Mouse (Mus musculus): Measurements from ENCODE around the gene Fgfr2.
"Not testable (repeated sequence)": the region's sequence is repeated elsewhere in the genome, so short reads cannot be mapped to it uniquely, and the experiment has no call there.

Gene Fgfr2

DNA sequence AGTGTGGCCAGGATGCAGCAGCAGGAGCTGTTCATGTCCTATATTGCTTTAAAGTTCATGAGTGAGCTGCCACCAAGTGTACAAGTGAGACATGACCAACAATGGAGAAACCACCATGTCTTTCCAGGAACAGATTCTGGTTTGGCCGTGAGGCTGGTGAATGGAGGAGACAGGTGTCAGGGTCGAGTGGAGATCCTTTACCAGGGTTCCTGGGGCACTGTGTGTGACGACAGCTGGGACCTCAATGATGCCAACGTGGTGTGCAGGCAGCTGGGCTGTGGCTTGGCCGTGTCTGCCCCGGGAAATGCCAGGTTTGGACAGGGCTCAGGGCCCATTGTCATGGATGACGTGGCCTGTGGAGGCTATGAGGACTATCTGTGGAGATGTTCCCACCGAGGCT lies 2082.4 kb downstream of the Fgfr2 start:
- DNase-seq: not testable (repeated sequence)

DNA sequence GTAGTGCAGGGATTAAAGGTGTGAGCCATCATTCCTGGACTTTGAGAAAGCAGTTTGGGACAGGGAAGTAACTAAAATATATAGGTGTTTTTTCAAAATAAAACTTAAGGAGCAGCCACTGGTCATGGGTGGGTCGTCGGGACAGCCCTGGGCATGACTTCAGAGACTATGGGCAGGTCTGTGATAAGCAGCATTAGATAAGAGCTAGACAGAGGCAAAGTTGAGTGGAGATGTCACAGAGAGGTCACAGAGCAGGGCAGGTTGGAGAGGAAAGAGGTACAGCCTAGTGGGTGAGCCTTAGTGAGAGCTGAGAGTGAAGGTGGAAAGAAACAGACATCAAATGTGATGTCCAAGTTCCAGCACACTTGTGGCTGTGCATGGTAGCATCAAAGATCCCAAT lies 2086.1 kb downstream of the Fgfr2 start:
- no peak for DNase-seq

DNA sequence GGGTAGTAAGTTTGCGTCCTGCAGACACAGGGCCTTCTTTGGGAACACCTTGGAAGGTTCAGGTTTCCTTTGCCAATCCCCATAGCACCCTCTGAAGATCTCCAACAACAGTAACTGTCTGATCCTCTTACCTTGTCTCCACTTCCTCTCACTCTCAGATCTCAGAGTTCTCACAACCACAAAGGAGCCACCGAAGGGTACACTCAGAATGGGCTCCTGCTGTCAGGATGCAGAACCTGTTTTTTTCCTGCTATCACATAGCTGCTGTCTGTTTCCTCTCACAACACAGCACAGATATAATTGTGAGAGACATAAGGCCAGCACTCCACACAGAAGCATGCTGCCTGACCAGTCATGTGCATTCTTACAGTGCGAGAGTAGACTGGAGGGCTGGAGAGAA lies 2086.8 kb downstream of the Fgfr2 start:
- no peak for DNase-seq

DNA sequence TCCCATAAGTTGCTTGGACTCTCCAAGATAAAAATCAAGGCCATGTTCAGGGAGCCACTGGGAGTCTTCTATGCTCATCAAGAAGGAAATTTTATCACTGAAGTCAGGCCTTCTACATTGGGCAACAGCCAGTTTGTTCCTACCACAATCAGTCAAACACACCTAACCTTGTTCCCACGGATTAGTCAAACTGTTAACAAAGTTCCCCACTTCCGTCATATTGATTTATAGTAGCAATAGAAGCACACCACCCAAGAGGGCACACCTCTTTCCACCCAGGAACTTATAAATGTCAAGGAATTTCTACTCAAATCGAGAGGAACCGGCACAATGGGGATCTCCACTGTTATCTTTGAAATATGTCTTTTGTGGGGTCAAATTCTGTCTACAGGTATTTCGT lies 2091.4 kb downstream of the Fgfr2 start, which contains the start of gene Dmbt1:
TSS of gene Dmbt1 (plus strand) at position 299 of the 400 bp plus-strand sequence.
- DNase-seq: no peak

DNA sequence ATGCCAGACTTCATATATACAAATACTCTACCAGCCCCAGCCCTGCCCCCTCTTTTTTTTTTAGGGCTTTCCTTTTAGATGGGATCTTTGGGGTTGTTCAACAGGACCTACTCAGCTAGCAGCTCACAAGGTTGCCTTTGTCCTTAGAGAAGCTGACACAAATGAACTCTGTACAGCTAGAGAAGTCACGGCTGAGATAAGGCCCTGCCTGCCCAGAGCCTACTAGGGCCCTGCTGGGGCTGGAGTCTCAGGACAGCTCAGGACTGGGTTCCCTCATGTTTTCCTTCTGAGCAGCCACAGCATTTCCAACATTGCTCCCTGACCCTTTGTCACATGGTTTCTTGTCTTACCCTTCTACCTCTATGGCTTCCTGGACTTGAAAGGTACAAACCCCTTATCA lies 2095.6 kb downstream of the Fgfr2 start:
- no peak for DNase-seq

DNA sequence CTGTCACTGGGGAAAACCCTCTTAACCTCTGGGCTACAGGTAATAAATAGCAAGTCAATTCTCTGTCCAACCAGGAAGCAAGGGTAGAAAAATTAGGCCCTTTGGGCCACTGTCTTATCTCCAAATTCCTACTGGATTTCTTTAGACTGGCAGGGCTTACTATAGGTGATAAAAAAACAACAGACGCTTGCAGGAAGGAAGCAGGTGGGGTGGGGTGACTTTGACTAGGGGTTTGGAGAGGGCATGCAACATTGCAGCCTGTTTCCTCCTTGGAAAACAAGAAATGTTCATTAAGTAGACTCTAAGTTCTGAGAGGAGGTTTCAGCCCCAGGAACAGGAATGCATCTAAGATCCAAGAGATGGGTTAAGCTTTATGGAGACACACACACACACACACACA lies 2098.3 kb downstream of the Fgfr2 start:
- no peak for DNase-seq

DNA sequence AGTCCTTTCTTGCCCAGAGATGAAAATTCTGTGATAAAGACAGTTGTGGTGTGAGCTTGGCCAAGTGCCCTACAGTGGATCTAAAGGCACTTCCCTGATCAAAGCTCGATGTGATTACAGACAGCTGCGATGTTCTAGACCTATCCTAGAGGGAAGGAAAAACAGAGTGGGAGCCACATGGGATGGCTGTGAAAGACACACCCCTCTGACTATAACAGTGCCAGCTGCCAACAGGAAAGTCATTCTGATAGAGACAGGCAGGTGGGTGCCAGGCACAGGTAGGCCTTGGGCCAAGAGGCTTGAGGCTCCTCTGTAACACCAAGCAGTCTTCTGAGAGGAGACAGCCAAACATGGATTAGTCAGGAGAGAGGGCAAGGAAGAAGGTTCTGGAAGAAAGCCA lies 2104.0 kb downstream of the Fgfr2 start:
- DNase-seq: no peak

DNA sequence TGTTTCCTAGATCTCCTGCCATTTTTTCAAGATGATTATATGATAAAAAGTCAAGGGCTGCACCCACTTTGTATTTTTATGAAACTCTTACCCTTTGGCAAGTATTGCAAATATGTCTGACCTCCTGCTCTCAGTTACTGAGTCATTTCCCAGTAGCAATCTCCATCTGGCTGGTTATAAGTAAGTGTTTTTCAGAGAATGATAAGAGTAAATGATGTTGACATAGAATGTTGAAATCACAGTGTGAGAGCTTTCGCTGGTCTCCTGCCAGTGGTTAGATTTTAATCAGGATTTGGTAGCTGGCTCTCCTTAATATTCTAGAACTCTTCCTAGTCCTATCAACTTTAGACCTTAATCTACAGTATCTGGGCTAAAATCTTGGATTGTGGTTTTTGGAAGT lies 2111.2 kb downstream of the Fgfr2 start:
- no peak for DNase-seq

DNA sequence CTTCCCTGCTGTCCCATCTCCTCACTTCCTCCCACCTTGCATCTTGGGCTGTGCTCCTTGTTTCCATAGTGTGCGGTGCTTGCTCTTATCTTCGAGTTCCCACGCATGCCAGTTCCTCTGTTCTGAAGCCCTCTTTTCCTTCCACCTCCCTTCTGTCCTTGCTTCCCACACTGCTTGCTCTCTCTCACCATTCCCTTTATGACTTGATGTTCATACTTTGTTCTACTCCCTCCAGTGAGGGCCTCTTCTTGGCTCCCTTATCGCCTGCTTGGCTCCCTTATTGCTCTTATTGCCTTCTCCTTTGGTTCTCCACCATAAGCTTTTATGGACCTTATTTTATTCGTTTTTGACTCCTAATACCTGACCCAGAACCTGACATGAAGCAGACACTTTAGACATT lies 2114.0 kb downstream of the Fgfr2 start:
- no peak for DNase-seq

DNA sequence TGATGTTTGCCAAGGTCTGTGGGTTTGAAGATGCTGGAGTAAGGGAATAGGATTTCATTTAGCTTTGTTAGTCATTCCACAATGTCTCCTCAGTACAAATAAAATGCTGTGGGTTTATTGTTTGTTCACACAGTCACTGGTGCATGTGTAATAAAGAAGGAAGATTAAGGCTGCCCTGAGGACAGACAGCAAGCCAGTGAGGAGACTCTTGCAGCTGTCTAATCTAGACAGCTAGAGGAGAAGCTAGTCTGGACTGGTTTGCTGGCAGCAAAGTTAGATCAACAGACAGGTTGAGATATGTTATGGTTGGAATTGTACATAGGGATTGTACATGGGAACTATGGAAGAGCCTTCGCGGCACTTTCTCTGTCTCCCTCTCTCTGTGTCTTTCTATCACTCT lies 2115.9 kb downstream of the Fgfr2 start:
- DNase-seq: no peak

DNA sequence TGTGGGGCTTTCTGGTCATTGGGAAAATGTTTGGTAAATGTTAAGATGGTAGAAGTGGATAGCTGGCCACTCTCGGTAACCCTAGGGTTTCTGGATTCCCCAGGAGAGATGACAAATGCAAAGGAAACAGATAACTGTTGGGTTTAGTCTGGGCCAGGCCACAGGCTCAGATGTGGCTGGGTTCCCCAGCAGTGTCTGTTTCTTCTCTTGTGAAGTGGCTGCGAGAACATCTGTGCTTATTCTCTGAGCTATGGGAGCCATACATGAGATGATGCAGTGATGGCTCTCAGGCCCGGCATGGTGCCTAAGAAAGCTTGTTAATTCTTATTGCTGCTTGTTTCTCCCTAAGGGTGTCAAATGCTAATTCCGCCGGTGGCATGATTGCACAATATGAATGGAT lies 2119.1 kb downstream of the Fgfr2 start:
- no peak for DNase-seq

DNA sequence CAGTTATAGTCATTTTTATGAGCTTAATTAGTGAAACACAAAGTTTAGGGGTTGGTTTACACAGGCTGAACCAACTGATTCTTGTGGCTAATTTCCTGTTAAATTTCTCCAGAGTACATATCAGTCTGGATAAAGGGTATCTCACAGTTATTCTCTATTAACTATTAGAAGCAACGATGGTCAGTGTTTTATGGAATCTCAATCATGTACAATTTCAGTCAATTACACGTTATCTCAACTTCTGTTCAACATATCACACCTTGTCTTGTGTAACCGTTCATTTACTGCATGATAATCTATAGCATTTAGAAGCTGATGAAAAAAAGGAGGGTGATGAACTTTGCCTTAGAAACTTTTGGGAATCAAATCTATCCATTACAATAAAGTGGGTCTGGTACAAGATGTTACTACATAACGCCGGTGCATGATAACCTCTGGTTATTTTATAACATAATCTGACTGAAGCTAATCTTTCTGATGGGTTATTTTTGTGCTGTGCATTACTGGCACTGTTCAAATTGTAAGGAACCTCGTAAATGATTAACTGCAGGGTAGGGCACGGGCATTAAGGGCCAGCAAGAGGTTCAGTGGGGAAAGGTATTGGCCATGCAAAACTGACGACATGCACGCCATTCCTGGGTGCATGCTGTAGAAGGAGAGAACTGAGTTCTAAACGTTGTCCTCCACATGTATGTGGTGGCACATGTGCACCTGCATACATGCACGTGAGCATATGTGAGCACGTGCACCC lies 2121.0 kb downstream of the Fgfr2 start:
- no peak for DNase-seq

DNA sequence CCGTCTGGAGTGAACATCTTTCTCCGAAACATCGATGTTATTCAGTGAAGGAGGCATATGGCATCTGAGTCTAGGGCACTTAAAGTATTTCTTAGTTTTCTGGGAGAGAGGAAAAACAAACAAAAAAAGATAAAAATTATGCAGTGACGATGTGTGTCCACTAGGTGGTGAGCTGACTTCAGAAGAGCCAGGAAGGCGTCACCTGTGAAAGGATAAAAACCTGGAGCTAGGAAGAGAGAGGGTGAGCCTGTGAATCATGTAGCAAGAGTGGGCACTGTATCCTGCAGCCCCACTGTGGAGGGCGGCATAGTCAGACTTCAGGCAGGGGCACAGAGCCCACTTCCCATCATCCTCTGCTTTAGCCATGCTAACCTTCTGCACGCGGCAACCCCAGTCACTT lies 2129.2 kb downstream of the Fgfr2 start:
- no peak for DNase-seq

DNA sequence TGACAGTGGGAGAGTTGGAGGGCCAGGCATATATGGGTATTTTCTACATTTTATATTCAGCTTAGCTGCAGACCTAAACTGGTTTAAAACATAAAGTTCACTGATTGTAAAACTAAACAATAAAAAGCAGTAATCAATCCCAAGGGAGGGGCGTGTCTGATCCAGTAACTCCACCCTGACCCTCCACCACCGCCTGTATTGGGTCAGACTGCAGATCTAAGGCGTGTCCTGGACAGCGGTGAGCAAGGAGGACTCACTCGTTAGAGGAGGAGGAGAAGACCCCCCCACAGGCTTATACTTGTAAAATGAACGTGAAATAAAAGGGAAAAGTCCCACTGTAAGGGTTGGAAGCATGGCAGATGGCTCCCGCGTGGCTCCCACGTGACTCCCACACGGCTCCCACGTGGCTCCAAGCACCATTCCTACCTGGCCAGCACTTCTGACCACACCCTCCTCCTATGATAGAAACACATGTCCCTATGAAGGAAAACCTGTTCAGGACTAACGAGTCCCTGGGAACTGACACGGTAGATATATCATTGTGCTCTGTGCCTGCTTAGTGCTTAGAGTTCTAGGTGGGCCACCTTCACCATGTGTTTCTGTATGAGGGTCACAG lies 2131.9 kb downstream of the Fgfr2 start:
- DNase-seq: no peak

DNA sequence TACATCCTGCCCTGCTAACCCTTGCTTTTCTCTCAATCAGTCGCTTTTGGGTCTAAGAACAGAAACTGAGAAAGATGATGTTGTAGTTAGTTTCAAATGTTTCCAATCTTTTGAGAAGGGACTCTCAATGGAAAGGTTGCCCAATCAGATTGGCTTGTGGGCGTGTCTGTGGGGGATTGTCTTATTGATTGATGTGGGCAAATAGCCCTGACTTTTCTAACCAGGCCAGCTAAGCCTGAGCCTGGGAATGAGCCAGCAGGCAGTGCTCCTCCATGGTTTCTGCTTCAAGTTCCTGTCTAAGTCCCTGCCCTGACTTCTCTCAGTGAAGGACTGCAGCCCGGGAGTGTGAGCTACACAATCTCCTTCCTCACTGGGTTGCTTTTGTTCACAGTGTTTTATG lies 2133.8 kb downstream of the Fgfr2 start:
- DNase-seq: no peak

DNA sequence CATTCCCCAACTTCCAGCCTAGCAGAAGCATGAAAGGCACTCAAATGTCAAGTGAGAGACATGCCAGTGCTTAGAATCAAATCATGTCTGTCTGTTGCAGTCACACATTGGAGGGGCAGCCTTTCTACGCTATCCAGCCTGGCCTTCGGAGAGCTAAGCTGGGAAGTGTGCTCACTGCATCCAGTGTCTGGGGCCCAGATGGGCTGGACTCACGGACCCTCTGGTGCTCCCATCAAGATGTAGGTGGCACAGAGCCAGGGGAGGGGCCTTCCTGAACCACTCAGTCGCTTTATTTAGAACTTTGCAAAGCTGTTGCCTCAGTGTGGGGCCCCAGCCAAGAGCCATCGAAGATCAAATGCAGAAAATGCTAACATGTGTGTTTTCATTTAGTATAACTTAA lies 2135.0 kb downstream of the Fgfr2 start:
- no peak for DNase-seq

DNA sequence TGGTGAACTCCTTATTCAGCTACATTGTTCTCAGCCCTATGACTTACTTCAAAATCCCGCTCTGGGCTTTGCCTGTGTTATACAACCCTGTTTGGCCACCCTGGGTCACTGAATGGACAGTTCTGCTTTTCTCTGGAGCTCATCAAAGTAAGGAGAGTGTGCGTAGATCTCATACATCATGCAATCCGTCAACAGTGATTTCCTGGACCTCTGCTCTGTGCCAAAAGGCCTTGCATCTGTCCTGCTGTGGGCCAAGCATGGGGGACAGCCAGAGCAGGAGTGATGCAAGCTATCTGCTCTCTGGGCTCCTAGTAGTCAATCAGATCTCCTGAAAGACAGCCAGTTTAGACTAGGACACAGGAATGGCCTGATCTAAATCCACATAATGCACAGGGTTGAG lies 2137.4 kb downstream of the Fgfr2 start:
- no peak for DNase-seq

DNA sequence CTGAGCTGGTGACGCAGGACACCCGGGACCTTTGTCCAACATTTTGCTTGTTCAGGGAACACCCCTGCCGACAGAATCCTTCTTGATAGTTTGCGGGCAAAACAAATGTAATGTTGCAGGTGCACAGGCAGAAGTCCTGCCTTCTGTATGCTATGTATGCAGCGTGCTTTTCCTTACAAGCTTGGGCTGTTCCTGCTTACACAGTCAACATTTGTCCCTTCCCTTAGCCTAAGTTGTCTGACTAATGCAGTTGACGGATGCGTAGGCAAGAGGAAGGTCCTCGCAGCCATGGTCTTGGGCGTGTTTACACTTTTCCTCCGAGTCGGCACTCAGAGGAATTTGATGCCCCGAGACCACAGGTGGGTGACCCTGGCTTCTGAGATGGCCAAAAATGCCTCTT lies 2138.0 kb downstream of the Fgfr2 start:
- DNase-seq: no peak

DNA sequence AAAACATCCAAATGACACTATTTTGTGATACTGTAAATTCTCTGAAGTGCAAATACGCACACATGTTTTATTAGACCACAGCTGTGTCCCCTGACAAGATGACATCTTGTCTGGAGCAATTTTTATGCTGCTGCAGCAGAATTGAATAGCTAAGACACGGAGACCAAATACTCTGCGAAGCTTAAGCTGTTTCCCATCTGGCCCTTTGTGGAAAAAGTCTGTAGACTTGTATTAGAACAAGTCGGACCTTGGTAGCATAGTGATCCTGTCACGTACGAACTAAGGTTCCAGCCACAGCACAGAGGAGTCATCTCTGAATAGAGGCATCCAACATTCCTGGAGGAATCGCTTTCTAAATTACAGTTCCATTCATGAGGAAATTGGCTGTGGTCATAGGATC lies 2138.9 kb downstream of the Fgfr2 start:
- no peak for DNase-seq

DNA sequence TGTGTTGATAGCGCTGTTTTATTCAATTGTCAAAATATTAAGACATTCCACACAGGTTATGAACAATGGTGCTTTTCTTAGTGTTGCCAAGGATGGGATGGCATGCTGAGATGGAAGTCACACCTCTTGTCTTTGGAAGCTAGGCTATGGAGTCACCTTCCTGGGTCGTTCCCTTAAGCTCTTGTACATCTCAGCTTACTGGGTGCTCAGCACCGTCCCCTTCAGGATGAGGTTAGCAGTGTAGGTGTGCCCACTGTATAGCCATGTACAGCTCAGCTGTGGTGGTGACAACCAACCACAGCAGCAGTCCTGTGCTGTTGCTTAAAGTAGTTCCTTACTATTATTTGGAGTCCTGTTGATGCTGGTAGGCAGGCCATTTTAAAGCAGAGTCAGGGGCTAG lies 2140.3 kb downstream of the Fgfr2 start:
- DNase-seq: no peak

DNA sequence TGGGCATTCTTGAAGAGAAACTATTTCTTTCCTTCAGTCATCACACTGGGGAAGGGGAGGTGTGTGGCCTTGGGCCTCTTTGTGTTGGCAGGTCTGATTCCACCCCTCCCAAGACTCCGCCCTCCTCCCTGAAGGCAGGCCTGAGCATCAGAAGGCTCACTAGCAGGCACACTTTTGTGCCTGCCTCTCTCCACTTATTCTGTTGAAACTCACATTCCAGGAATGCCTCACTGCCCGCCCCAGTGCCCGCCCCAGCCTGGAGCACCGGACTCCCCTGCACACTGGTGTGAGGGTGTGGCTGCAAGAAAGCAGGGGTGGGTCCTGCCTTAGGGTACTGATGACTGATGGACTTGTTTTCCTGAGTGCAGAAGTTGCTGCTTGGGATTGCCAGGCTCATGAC lies 2140.8 kb downstream of the Fgfr2 start:
- DNase-seq: no peak

DNA sequence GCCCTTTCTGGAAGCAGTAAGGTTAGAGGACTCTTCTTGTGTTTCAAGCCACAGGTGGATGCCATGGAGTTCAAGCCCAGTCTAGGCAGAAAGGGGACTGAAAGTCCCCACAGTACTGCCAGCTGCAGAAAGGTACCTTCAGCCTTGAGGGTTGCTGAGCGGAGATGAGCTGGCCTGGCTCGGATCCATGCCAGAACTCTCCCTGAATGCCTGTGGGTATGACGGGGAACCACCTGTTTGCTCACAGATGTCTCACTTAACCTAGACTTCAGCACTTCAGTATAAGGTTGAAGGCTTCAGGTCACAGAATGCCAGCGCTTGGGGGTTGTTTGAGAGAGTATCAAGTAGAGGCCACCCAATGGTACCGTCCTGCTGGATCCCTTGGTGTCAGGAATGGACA lies 2143.0 kb downstream of the Fgfr2 start:
- DNase-seq: no peak

DNA sequence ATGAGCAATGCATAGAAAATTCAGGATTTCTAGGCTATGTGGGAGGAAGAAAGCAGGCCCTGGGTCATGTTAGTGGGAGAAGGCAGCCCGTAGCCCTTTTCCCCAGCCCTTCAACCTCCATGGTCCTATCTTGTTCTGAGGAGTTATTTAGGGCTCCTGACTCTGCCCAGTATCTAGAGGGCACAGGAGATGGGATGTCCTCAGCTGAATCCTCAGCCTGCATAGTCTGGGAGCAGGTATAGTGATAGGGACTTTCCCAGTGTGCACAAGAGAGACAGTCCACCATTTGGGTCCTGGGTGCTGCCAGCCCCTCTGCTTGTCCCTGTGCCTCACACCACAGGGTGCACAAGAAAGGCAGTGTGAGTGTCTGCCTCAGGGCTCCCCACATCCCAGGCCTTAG lies 2144.6 kb downstream of the Fgfr2 start:
- DNase-seq: no peak

DNA sequence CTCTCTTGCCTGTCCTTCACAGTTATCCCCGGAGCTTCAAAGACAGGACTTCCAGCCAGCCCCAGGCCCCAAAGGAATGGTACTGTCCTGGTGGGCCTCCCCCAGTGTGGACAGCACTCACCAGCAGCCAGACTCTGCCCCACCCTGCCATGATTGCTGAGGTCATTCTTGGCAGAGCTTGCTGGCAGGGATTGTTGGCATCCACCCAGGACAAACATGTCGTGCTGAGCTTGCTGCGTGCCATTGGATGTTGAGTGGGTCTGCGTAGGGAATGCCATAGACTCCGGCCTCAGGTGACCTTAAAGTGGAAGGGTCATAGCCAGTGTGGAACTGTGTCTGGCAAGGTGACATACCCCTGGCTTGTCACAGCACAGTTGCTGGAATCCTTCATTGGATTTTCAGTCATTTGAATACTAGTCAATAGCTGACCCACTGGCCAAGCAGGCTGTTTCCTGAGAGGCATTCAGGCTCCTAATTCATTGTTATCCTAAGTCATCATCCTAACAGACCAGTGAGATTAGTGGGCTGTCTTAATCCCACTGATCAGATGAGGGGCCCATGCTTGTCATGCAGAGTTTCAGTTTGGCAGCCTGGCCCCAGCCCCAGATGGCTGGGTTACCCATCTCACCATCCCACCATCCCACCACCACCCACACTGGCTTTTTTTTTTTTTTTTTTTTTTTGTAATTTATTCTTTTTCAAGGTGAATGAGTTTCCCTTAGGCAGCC lies 2145.2 kb downstream of the Fgfr2 start:
- peak; percentile 63 for DNase-seq

Data from right cerebral cortex, postnatal 4 days (tissue).